Comparison of ENCODE assay signal across 8 mouse cellular contexts in genomic region chrX:72655789-72656188, GRCm38 (mm10). TPM values are rescaled to one million over a fixed set of nuclear protein-coding genes. Genes with fewer than 3 reads are reported as not detected.
DNase-seq lines count a peak whose midpoint lies in the region; ATAC-seq lines count a peak whose summit lies in the region.

No protein-coding gene starts in this region.

- 22% methylated on average over 11 of the region's 11 CpGs for WGBS in hindbrain, embryonic 12.5 days
- 15% methylated on average over 10 of the region's 11 CpGs for WGBS in midbrain, embryonic 13.5 days

- peak overlapping the region; percentile 56 for H3K4me2 ChIP-seq in hindbrain, embryonic 12.5 days (replicated peaks)
- peak overlapping the region; percentile 56 for H3K4me2 ChIP-seq in midbrain, embryonic 13.5 days (replicated peaks)

- peak overlapping the region; percentile 35 for H3K4me3 ChIP-seq in hindbrain, embryonic 12.5 days
- H3K4me3 ChIP-seq in midbrain, embryonic 13.5 days (replicated peaks), result peak overlapping the region; percentile 47

- ATAC-seq in frontal cortex, adult (ENCODE audit: low TSS enrichment), result peak; percentile 87
- ATAC-seq in hindbrain, embryonic 12.5 days (ENCODE audit: low FRiP score), result peak; percentile 78
- peak; percentile 91 for ATAC-seq in midbrain, embryonic 13.5 days

- no peaks in the 10 kb centered on the region for H3K36me3 ChIP-seq in hindbrain, embryonic 12.5 days
- no peaks in the 10 kb centered on the region for H3K36me3 ChIP-seq in midbrain, embryonic 13.5 days

- no peaks in the 10 kb centered on the region for H3K9me3 ChIP-seq in hindbrain, embryonic 12.5 days (replicated peaks)
- H3K9me3 ChIP-seq in midbrain, embryonic 13.5 days, result no peaks in the 10 kb centered on the region

- peak overlapping the region; percentile 44 for H3K9ac ChIP-seq in hindbrain, embryonic 12.5 days
- H3K9ac ChIP-seq in midbrain, embryonic 13.5 days (replicated peaks), result peak overlapping the region; percentile 63

- no peaks in the 10 kb centered on the region for H3K4me1 ChIP-seq in hindbrain, embryonic 12.5 days
- H3K4me1 ChIP-seq in midbrain, embryonic 13.5 days (replicated peaks), result no peaks in the 10 kb centered on the region

- 0 out of 2 replicates have a peak, but pooled peaks cover 2% of the 10 kb centered on the region for H3K27me3 ChIP-seq in hindbrain, embryonic 12.5 days
- no peaks in the 10 kb centered on the region for H3K27me3 ChIP-seq in midbrain, embryonic 13.5 days

- H3K27ac ChIP-seq in hindbrain, embryonic 12.5 days, result no peak overlapping the region
- H3K27ac ChIP-seq in midbrain, embryonic 13.5 days, result peak overlapping the region; percentile 65; the same call in 1 of the 2 replicates

- no peak for DNase-seq in frontal cortex, postnatal 25 days (ENCODE audit: low spot score in 2 of 2)
- DNase-seq in Muller cell, postnatal 12 days (ENCODE audit: inconsistent ontology term), result peak; percentile 8
- DNase-seq in urinary bladder, adult 18-20 months (ENCODE audit: low spot score in 2 of 2), result no peak
- DNase-seq in adrenal gland, postnatal 10 days, result no peak
- DNase-seq in spleen, adult 12 weeks (ENCODE audit: low spot score), result no peak

RNA-seq across cellular contexts. Expression of gene Gabra3, which starts 0.9 kb away (rescaled TPM):
- polyA plus RNA-seq in hindbrain, embryonic 12.5 days (2016; fragmentation: Nextera tagmentation; extraction: Ambion mirVana), result 3.3 and 5.1 TPM in 2 replicates
- polyA plus RNA-seq in midbrain, embryonic 13.5 days (2015; fragmentation: Nextera tagmentation; extraction: Ambion mirVana), result 18.7 and 20.1 TPM in 2 replicates
- total RNA-seq in adrenal gland, postnatal 10 days (2021), result 1 to 10 TPM in 1 of 2 experiments, under 1 TPM in 1; 0.70 to 1.6 TPM
